Mouse (Mus musculus): Measurements from ENCODE around the gene Mmp17. TPM values are rescaled to one million over a fixed set of nuclear protein-coding genes. Genes with fewer than 3 reads are reported as not detected.

The Mmp17 gene
- 1 to 10 TPM in 1 of 2 experiments, under 1 TPM in 1; 0.79 to 1.1 TPM for total RNA-seq (2023)

DNA sequence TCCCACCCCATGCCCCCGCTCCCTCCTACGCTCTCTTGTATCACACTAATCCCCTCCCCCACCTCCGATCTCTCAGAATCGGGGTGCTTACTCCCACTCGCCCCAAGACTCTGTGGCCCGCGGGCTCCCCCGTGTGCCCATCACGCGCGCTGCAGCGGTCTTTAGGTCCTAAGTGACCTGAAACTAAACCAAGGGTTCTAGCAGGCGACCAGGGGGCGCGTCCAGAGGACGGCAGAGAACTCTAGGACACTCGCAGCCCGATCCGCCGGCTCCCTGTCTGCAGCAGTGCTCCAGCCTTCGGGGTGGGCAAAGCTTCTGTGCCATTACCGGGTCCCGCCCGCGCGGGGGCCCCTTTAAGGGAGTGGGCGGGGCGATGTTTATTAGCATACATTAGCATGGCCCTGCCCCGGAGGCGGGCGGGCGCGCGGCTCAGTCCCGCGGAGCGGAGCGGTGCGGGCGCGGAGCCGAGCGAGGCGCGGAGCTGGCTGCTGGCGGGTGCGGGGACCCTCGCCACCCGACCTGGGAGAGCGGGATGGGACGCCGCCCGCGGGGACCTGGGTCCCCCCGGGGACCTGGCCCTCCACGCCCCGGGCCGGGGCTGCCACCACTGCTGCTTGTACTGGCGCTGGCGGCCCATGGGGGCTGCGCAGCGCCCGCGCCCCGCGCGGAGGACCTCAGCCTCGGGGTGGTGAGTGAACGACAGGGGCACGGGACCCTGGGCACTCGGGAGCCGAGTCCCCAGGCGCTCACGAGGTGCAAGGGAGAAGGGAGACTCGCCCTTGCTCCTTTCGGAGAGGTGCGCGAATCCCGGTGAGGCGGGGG, at the start of gene Mmp17:
Mmp17 (plus strand) TSS at position 409 of the 822 bp plus-strand sequence.

Other genes starting within 250 kb of the Mmp17 start
- 100 to 1,000 TPM; 150 to 164 TPM for gene Sfswap, start 82.9 kb upstream of the Mmp17 start, total RNA-seq (2023)
- gene Zfp11, start 85.9 kb downstream of the Mmp17 start, total RNA-seq (2023): 1 to 10 TPM; 1.1 to 1.7 TPM
- not detected for gene Sept14, start 124.3 kb downstream of the Mmp17 start, total RNA-seq (2023)
- gene Mrps17, start 131.3 kb downstream of the Mmp17 start, total RNA-seq (2023): 10 to 100 TPM; 46.5 to 57.2 TPM
- gene Nipsnap2, start 140.9 kb downstream of the Mmp17 start, total RNA-seq (2023): 10 to 100 TPM; 26.3 to 28.2 TPM
- 10 to 100 TPM; 15.0 to 18.2 TPM for gene Psph, start 203.3 kb downstream of the Mmp17 start, total RNA-seq (2023)

All from T-cell, adult 66 days (primary cell).